Mouse (Mus musculus) lung, embryonic 16.5 days (tissue): Measurements from ENCODE around the gene Akap7. TPM values are rescaled to one million over a fixed set of nuclear protein-coding genes. Genes with fewer than 3 reads are reported as not detected.
"Not testable (repeated sequence)": the region's sequence is repeated elsewhere in the genome, so short reads cannot be mapped to it uniquely, and the experiment has no call there.

Source experiments
- ATAC-seq: fragments of 200-750 bp; cut with Nextera tagmentation; 2 replicates; pipeline ENCODE4 v1.8.0; 2017; ENCODE audit warnings: low read depth, mild to moderate bottlenecking, moderate library complexity
- H3K27ac ChIP-seq: fragments of 300-500 bp; sonication (generic); 2 replicates; pipeline ENCODE4 v1.5.1; 2014; ENCODE audit warnings: mild to moderate bottlenecking, control low read depth, low read length
- H3K27me3 ChIP-seq: fragments of 300-500 bp; sonication (generic); 2 replicates; pipeline ENCODE4 v1.6.1; 2014; ENCODE audit warnings: low read depth, low read length, mixed read lengths; ENCODE audit not compliant: control insufficient read depth, insufficient read depth
- H3K36me3 ChIP-seq: fragments of 300-500 bp; sonication (generic); 2 replicates; pipeline ENCODE4 v1.6.1; 2014; ENCODE audit warnings: low read length; ENCODE audit not compliant: control insufficient read depth, insufficient read depth
- H3K4me1 ChIP-seq: fragments of 300-500 bp; sonication (generic); replicated peaks from 2 replicates; pipeline ENCODE4 v1.6.1; 2014; ENCODE audit warnings: low read length, mixed read lengths; ENCODE audit not compliant: control insufficient read depth, insufficient read depth
- H3K4me2 ChIP-seq: fragments of 300-500 bp; sonication (generic); 2 replicates; pipeline ENCODE4 v1.6.1; 2014; ENCODE audit warnings: low read depth, low read length, control low read depth
- H3K4me3 ChIP-seq: fragments of 300-500 bp; sonication (generic); 2 replicates; pipeline ENCODE4 v1.5.1; 2014; ENCODE audit warnings: mild to moderate bottlenecking, low read length, control low read depth
- H3K9ac ChIP-seq: fragments of 300-500 bp; sonication (generic); 2 replicates; pipeline ENCODE4 v1.6.1; 2014; ENCODE audit warnings: low read length, control low read depth
- H3K9me3 ChIP-seq: fragments of 300-500 bp; sonication (generic); 2 replicates; pipeline ENCODE4 v1.6.1; 2016; ENCODE audit warnings: low read length; ENCODE audit not compliant: control insufficient read depth
- WGBS: fragments of 180-500 bp; shearing (Covaris S2); extraction: QIAGEN DNeasy Blood & Tissue Kit; methylation state at CpG from one replicate; pipeline ENCODE4 v1.1.7; 2014; 5-methylcytosine and 5-hydroxymethylcytosine counted together
- polyA plus RNA-seq: library from polyadenylated mRNA; unstranded; fragments of >200 nt; fragmentation: Nextera tagmentation; extraction: Ambion mirVana; gene quantifications from 2 replicates; pipeline ENCODE4 v1.2.1, GENCODE M21; 2015

The Akap7 gene
- polyA plus RNA-seq, 1 experiment from 2014 or later = 20.1 TPM

DNA sequence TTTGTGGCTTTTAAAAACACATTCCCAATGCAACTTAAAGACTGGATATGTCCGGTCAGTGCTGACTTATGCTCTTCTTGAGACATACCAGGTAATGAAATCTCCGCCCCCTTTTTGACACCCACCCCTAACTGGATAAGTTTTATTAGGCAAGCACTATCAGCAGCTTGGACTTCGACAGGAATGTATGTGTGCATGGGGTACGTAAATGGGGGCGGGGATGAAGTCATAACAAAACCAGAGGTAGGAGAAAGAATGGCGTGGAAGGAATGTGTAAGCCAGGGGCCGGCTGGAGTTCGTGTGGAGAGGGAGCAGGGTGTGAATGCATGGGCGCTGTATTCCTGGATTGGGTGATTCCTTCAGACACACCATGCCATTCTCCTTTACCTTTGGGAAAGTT, 109.6 kb downstream of the Akap7 start:
- Histone ChIP-seq H3K4me2 (peak overlapping the region; percentile 75), H3K27me3 (no peaks in the 10 kb centered on the region), H3K9ac (peak overlapping the region; percentile 34; the same call in 1 of the 2 replicates), H3K9me3 (no peaks in the 10 kb centered on the region), H3K36me3 (no peaks in the 10 kb centered on the region), H3K4me3 (peak overlapping the region; percentile 57; the same call in 1 of the 2 replicates), H3K27ac (no peak overlapping the region), H3K4me1 (peaks cover 8% of the 10 kb centered on the region; the same call in 1 of the 2 replicates)
- ATAC-seq = peak; percentile 24; the same call in 1 of the 2 replicates
- WGBS = 46% methylated on average over 9 of the region's 9 CpGs

DNA sequence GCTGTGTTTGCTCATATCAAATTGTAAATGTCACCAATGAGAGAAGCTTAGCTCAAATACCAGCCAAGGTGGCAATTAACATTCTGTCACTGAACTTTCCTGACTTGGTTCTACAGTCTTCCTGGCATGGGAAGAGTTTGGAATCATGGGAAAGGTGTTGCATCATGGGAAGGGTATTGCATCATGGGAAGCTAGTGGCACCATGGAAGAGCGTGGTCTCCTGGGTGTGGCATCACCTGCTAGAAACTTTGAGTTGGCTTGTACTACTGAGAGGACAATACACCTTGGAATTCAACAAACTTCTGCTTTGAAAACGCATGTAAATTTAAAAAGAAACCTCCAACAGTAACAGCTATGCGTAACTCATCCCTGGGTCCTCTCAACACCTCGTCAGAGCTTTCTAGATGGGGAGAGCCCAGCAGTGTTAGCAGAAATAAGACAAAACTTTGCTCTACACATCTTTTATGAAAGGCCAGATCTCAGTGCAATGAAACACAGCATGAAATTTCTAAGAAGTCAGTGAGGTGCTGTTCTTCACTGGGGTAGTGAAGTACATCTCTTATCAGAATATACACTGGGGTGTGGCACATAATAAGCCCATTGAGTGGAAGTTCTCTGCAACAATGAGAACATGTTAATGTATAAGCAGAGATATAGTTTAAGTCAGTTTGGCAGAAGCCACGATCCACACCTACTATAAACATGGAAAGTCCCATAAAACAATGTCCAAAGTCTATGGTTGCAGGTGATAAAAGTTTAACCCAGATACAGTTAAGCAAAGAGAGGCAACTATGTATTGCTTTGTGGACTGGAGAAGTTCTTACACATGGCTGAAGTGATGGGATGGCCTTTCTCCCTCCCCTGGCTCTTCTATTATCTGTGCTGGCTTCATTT, 115.2 kb downstream of the Akap7 start:
- ATAC-seq = no peak
- WGBS = 75% methylated on average over 5 of the region's 5 CpGs

DNA sequence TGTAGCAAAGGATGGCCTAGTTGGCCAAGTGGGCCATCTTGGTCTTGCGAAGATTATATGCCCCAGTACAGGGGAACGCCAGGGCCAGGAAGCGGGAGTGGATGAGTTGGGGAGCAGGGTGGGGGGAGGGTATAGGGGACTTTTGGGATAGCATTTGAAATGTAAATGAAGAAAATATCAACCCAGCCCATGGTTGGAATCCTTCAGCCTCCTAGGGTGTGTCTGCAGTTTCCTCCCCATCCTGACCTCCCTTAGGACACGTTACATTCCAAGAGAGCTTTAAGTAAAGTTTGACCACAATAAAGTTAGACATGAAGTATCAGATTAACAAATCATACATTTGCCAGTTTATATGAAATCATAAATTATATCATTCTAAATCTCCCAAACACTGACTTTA, 116.5 kb downstream of the Akap7 start:
- Histone ChIP-seq H3K27ac (no peak overlapping the region), H3K36me3 (no peaks in the 10 kb centered on the region), H3K4me2 (no peak overlapping the region), H3K4me1 (no peaks in the 10 kb centered on the region), H3K9me3 (no peaks in the 10 kb centered on the region), H3K4me3 (no peak overlapping the region), H3K9ac (no peak overlapping the region), H3K27me3 (no peaks in the 10 kb centered on the region)
- WGBS = 91% methylated on average over 4 of the region's 4 CpGs
- no peak for ATAC-seq

More for the DNA sequence above, 115.2 kb downstream of the Akap7 start:
- no peak overlapping the region for H3K4me3 ChIP-seq
- H3K9ac ChIP-seq = no peak overlapping the region
- no peak overlapping the region for H3K27ac ChIP-seq
- no peaks in the 10 kb centered on the region for H3K9me3 ChIP-seq
- no peaks in the 10 kb centered on the region for H3K36me3 ChIP-seq
- no peak overlapping the region for H3K4me2 ChIP-seq
- no peaks in the 10 kb centered on the region for H3K4me1 ChIP-seq
- H3K27me3 ChIP-seq = no peaks in the 10 kb centered on the region

DNA sequence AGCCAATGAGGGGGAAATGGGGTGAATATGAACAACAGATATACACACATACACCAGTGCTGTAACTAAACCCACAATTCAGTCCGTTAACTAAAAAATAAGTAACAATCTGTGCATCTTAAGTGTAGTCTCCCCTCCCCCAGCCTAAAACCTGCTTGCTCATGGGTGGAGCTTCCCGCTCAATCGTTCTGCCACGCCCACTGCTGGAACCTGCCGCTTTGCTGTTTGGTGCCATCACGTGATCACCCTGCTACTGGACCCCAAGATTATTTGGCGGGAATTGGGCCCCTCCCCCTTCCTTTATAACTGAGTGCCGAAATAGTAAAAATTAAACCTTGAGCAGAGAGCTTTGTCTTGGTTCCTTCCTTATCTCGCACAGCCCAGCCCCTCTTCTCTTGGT, 121.4 kb downstream of the Akap7 start:
- H3K27ac ChIP-seq, H3K9ac ChIP-seq, ATAC-seq, H3K27me3 ChIP-seq, H3K4me2 ChIP-seq, H3K4me1 ChIP-seq, H3K9me3 ChIP-seq, H3K36me3 ChIP-seq, H3K4me3 ChIP-seq: not testable (repeated sequence)
- 56% methylated on average over 9 of the region's 9 CpGs for WGBS

DNA sequence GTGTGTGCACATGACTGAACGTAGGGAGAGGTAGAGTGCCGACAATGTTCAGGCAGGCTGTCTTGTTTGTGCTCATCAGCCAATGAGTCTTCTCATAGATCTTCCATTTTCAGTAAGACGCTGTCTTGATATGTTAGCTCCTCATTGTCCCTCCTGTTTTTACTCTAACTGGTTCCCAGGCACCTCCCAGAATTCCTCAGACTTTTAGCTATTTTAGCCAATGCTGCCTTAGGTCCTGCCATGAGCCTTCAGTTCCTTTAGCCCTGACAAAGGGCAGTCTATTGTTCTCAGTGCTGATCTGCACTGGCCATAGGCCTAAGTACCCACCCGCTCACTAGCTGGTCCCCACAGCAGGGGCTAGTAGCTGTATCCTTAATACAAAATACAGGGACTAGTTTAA, 122.0 kb downstream of the Akap7 start:
- H3K9me3 ChIP-seq = no peaks in the 10 kb centered on the region
- no peak overlapping the region for H3K9ac ChIP-seq
- no peak overlapping the region for H3K27ac ChIP-seq
- no peaks in the 10 kb centered on the region for H3K27me3 ChIP-seq
- 93% methylated on average over 4 of the region's 4 CpGs for WGBS
- H3K4me2 ChIP-seq = no peak overlapping the region
- H3K4me3 ChIP-seq = no peak overlapping the region
- H3K4me1 ChIP-seq = peaks cover 3% of the 10 kb centered on the region; the same call in 1 of the 2 replicates
- no peaks in the 10 kb centered on the region for H3K36me3 ChIP-seq
- ATAC-seq = no peak

DNA sequence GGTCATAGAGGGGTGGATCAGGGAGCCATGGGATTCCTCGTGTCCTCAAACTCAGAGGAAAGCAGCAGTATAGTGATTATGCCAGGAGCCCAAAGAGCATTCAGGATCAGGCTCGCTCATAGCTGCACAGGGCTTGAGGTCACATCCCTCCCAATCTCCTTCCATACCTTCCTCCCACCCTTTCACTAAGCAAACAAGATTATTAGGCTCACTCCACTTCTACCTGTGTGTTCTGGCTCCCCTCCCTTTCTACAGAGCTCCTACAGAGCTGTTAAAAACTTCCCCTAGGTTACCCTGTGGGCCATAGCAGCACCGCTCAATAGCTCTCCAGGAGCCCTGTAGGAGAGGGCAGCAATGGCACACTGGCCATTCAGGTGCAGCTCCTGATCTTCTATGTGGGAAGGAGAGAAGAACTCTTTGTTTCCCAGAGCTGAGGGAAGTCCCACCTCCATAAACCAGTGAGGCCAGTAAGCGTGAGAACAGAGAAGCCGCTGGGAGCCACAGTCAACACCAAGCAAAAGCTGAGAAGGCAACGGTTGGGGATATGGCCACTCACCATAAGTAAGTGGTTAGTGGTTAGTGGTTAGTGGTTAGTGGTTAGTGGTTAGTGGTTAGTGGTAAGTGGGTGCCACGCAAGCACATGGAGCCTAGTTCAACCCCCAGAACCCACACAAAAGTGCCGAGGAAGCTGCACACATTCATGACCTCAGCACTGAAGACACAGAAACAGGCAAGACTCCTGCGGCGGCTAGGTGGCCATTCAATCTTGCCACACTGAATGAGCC, 122.7 kb downstream of the Akap7 start:
- peaks cover 3% of the 10 kb centered on the region; the same call in 1 of the 2 replicates for H3K4me1 ChIP-seq
- H3K36me3 ChIP-seq = no peaks in the 10 kb centered on the region
- no peak overlapping the region for H3K4me3 ChIP-seq
- H3K9me3 ChIP-seq = no peaks in the 10 kb centered on the region
- ATAC-seq = peak; percentile 96
- peak overlapping the region; percentile 50 for H3K27ac ChIP-seq
- H3K4me2 ChIP-seq = no peak overlapping the region
- 73% methylated on average over 10 of the region's 10 CpGs for WGBS
- no peaks in the 10 kb centered on the region for H3K27me3 ChIP-seq
- no peak overlapping the region for H3K9ac ChIP-seq

DNA sequence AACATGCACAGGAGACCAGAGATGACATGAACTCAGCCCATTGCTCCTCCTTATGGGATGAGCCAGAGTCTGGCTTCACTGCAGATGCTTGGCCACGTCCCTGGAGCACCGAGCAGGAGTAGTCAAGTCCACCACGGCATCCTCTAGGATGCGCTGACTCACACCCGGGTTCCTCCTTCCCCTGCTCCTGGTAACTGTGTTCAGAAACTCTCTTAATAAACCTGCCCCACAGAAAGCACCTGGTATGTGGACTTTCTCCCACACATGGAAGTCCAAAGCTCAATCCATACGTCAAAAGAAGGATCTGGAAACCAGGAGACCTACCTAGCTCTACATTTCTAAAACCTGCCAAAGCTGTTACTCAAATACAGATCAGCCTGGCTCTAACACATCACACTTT, 124.4 kb downstream of the Akap7 start:
- Histone ChIP-seq H3K4me2 (no peak overlapping the region), H3K27me3 (no peaks in the 10 kb centered on the region)
- ATAC-seq = no peak

DNA sequence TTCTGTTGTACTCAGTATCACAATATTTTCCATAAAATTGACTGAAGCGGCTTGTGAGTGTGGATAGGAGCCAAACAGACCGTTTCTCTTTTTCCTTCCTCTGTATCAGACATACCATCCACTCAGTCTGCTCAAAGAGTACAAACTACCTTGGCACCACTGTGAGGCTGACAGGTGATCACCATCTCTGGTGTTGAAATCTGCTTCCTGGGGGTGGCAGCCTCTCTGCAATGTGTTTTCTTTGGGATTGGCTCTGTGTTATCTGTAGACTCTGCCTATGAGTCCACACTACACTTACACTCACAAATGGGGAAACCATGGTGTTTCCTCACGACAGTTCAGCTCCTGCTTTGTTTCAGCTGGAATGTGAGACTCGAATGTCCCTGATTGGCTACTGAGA, 128.6 kb downstream of the Akap7 start:
- Histone ChIP-seq H3K4me2 (no peak overlapping the region), H3K4me1 (no peaks in the 10 kb centered on the region), H3K27me3 (no peaks in the 10 kb centered on the region), H3K9me3 (no peaks in the 10 kb centered on the region), H3K4me3 (no peak overlapping the region), H3K9ac (no peak overlapping the region), H3K36me3 (no peaks in the 10 kb centered on the region), H3K27ac (no peak overlapping the region)
- WGBS = 72% methylated on average over 4 of the region's 4 CpGs
- no peak for ATAC-seq

More for the DNA sequence above, 124.4 kb downstream of the Akap7 start:
- no peak overlapping the region for H3K9ac ChIP-seq
- WGBS = 85% methylated on average over 6 of the region's 6 CpGs
- no peak overlapping the region for H3K4me3 ChIP-seq
- no peaks in the 10 kb centered on the region for H3K36me3 ChIP-seq
- peaks cover 3% of the 10 kb centered on the region; the same call in 1 of the 2 replicates for H3K4me1 ChIP-seq
- H3K27ac ChIP-seq = no peak overlapping the region
- no peaks in the 10 kb centered on the region for H3K9me3 ChIP-seq

DNA sequence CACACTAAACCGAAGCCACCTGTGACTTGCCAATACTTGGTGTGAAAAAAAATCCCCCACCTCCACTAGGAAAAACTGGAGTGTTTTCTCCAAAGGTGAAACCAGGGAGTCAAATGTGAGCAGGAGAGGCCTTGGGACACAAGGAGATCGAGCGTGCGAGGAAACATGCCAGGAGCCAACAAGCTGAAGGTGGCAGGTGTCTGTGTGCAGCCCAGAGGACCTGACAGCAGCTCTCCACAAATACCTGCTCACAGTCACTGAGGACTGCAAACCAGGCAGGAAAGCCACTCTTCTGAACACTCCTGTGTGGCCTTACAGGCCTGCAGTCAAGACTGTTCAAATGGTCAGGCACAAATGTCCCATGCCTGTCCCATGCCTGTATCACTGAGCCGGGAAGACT, 130.4 kb downstream of the Akap7 start:
- no peak for ATAC-seq
- H3K9me3 ChIP-seq = no peaks in the 10 kb centered on the region
- H3K27me3 ChIP-seq = no peaks in the 10 kb centered on the region
- no peak overlapping the region for H3K27ac ChIP-seq
- no peak overlapping the region for H3K9ac ChIP-seq
- H3K4me3 ChIP-seq = no peak overlapping the region
- no peak overlapping the region for H3K4me2 ChIP-seq
- H3K36me3 ChIP-seq = no peaks in the 10 kb centered on the region
- 88% methylated on average over 5 of the region's 5 CpGs for WGBS
- no peaks in the 10 kb centered on the region for H3K4me1 ChIP-seq
